Mouse (Mus musculus) c-Kit-positive CD71-positive TER-119-negative erythroid progenitor cells, embryonic 14.5 days (primary cell): ENCODE data around the gene Xpr1.

Experiments
- DNase-seq: peaks from one replicate; pipeline ENCODE4 v3.0.0-alpha.2; 2013; ENCODE audit warnings: low read depth

Gene Xpr1

GRCm38 (mm10) chr1:155407697-155408576 is 9.3 kb downstream of the Xpr1 start:
- DNase-seq = peak; percentile 74

- no peak for DNase-seq
Observed at GRCm38 (mm10) chr1:155400056-155400455, 17.2 kb downstream of the Xpr1 start.

- DNase-seq = no peak
Observed at GRCm38 (mm10) chr1:155394829-155395228, 22.4 kb downstream of the Xpr1 start.

- no peak for DNase-seq
Observed at GRCm38 (mm10) chr1:155394021-155394420, 23.2 kb downstream of the Xpr1 start.

- DNase-seq = no peak
Observed at GRCm38 (mm10) chr1:155392825-155393224, 24.4 kb downstream of the Xpr1 start.

- DNase-seq = no peak
Observed at GRCm38 (mm10) chr1:155391537-155391936, 25.7 kb downstream of the Xpr1 start.

GRCm38 (mm10) chr1:155388418-155388817 is 28.8 kb downstream of the Xpr1 start:
- peak; percentile 45 for DNase-seq

GRCm38 (mm10) chr1:155386551-155386950 is 30.7 kb downstream of the Xpr1 start:
- DNase-seq = no peak

- DNase-seq = peak; percentile 40
Observed at GRCm38 (mm10) chr1:155383319-155384302, 33.6 kb downstream of the Xpr1 start.

GRCm38 (mm10) chr1:155381931-155382330 is 35.3 kb downstream of the Xpr1 start:
- no peak for DNase-seq

GRCm38 (mm10) chr1:155379289-155379688 is 37.9 kb downstream of the Xpr1 start:
- no peak for DNase-seq

- no peak for DNase-seq
Observed at GRCm38 (mm10) chr1:155372821-155373220, 44.4 kb downstream of the Xpr1 start.

- no peak for DNase-seq
Observed at GRCm38 (mm10) chr1:155370075-155370658, 47.0 kb downstream of the Xpr1 start.

GRCm38 (mm10) chr1:155366366-155366765 is 50.8 kb downstream of the Xpr1 start:
- DNase-seq = no peak

- DNase-seq = no peak
Observed at GRCm38 (mm10) chr1:155361502-155362126, 55.6 kb downstream of the Xpr1 start.

GRCm38 (mm10) chr1:155353096-155353495 is 64.1 kb downstream of the Xpr1 start:
- DNase-seq = no peak

- DNase-seq = peak; percentile 82
Observed at GRCm38 (mm10) chr1:155351527-155351926, 65.7 kb downstream of the Xpr1 start.

- DNase-seq = no peak
Observed at GRCm38 (mm10) chr1:155348491-155348890, 68.7 kb downstream of the Xpr1 start.

- no peak for DNase-seq
Observed at GRCm38 (mm10) chr1:155347339-155347738, 69.9 kb downstream of the Xpr1 start.

- DNase-seq = no peak
Observed at GRCm38 (mm10) chr1:155344019-155344418, 73.2 kb downstream of the Xpr1 start.

GRCm38 (mm10) chr1:155339622-155340021 is 77.6 kb downstream of the Xpr1 start:
- DNase-seq = no peak

- DNase-seq = no peak
Observed at GRCm38 (mm10) chr1:155337315-155337714, 79.9 kb downstream of the Xpr1 start.
